Mouse (Mus musculus) embryonic facial prominence, embryonic 13.5 days (tissue): ENCODE data around the gene Nxnl1. TPM values are rescaled to one million over a fixed set of nuclear protein-coding genes. Genes with fewer than 3 reads are reported as not detected.

Source experiments
- ATAC-seq: fragments of 200-750 bp; cut with Nextera tagmentation; 2 replicates; pipeline ENCODE4 v1.8.0; 2017; ENCODE audit warnings: low read depth; ENCODE audit not compliant: insufficient number of reproducible peaks, insufficient read depth, low FRiP score, low TSS enrichment
- H3K27ac ChIP-seq: fragments of 300-500 bp; sonication (generic); 2 replicates; pipeline ENCODE4 v1.5.1; 2015; ENCODE audit warnings: moderate library complexity, mild to moderate bottlenecking, inconsistent platforms
- H3K27me3 ChIP-seq: fragments of 300-500 bp; sonication (generic); 2 replicates; pipeline ENCODE4 v1.6.1; 2015; ENCODE audit warnings: mild to moderate bottlenecking, inconsistent platforms
- H3K36me3 ChIP-seq: fragments of 300-500 bp; sonication (generic); 2 replicates; pipeline ENCODE4 v1.6.1; 2015; ENCODE audit warnings: mild to moderate bottlenecking, inconsistent platforms
- H3K4me1 ChIP-seq: fragments of 300-500 bp; sonication (generic); 2 replicates; pipeline ENCODE4 v1.6.1; 2015; ENCODE audit warnings: inconsistent platforms
- H3K4me2 ChIP-seq: fragments of 300-500 bp; sonication (generic); 2 replicates; pipeline ENCODE4 v1.6.1; 2015; ENCODE audit warnings: moderate library complexity, mild to moderate bottlenecking, inconsistent platforms
- H3K4me3 ChIP-seq: fragments of 300-500 bp; sonication (generic); 2 replicates; pipeline ENCODE4 v1.5.1; 2015; ENCODE audit warnings: mild to moderate bottlenecking, inconsistent platforms
- H3K9ac ChIP-seq: fragments of 300-500 bp; sonication (generic); 2 replicates; pipeline ENCODE4 v1.6.1; 2015; ENCODE audit warnings: mild to moderate bottlenecking, inconsistent platforms
- H3K9me3 ChIP-seq: fragments of 300-500 bp; sonication (generic); 2 replicates; pipeline ENCODE4 v1.6.1; 2016; ENCODE audit warnings: inconsistent platforms
- WGBS: fragments of 180-500 bp; shearing (Covaris S2); methylation state at CpG from one replicate; pipeline ENCODE4 v1.1.7; 2015; ENCODE audit warnings: mixed read lengths; 5-methylcytosine and 5-hydroxymethylcytosine counted together
- polyA plus RNA-seq: library from polyadenylated mRNA; unstranded; fragments of >200 nt; fragmentation: Nextera tagmentation; extraction: Ambion mirVana; gene quantifications from 2 replicates; pipeline ENCODE4 v1.2.1, GENCODE M21; 2015

Nxnl1 gene
- not detected in 2 replicates for polyA plus RNA-seq

DNA sequence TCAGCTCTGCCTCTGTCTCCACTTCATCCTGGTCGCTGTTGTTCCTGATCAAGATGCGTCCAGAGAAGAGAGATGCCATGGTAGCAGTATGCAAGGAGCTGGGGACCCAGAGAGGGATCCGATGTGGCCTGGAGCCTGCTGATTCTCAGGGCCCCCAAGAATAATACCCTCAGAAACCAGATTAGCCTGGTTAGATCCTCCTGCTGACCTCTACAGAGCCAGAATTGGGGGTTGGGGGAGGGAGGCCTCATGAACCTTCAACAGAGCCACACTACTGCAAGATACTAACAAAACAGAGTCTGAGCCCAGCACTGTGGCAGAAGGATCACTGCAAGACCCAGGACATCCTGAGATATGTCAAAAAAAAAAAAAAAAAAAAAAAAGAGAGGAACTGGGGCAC is at the start of gene Nxnl1:
TSS of gene Nxnl1 (minus strand) at position 101 of the 400 bp plus-strand sequence.
- Histone ChIP-seq H3K4me2 (no peak within 1 kb of the TSS), H3K9ac (0 out of 2 replicates have a peak within 1 kb of the TSS, but pooled peaks have one; percentile 21), H3K27ac (no peak within 1 kb of the TSS), H3K27me3 (peaks cover 63% of the 10 kb centered on the region), H3K9me3 (peaks cover 6% of the 10 kb centered on the region), H3K4me3 (no peak within 1 kb of the TSS), H3K36me3 (no peaks in the 10 kb centered on the region), H3K4me1 (peaks cover 28% of the 10 kb centered on the region)
- WGBS, result 42% methylated on average over 3 of the region's 3 CpGs
- ATAC-seq, result no peak

DNA sequence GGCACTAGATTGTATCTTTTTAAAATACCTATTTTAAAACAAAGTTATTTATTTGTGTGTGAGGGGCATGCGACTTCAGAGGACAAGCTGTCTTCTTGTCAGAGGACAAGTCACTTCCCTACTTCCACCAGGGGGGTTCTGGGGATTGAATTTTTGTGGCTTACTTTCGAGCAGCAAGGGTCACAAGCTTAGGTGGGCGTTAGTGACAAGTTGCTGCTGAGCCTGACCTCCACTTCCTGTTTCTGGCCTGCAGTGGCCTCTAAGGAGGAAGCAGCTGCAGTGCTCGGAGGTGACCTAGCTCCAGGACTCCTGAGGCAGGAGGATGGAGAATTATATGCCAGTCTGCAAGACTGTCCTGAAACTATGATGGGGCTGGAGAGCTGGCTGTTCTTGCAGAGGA is 47.0 kb upstream of the Nxnl1 start:
- no peaks in the 10 kb centered on the region for H3K9me3 ChIP-seq
- no peak overlapping the region for H3K27ac ChIP-seq
- no peak for ATAC-seq
- no peak overlapping the region for H3K4me3 ChIP-seq
- H3K27me3 ChIP-seq, result no peaks in the 10 kb centered on the region
- 44% methylated on average over 4 of the region's 4 CpGs for WGBS
- H3K4me1 ChIP-seq, result peaks cover 19% of the 10 kb centered on the region
- H3K4me2 ChIP-seq, result no peak overlapping the region
- peaks cover 57% of the 10 kb centered on the region for H3K36me3 ChIP-seq
- no peak overlapping the region for H3K9ac ChIP-seq

DNA sequence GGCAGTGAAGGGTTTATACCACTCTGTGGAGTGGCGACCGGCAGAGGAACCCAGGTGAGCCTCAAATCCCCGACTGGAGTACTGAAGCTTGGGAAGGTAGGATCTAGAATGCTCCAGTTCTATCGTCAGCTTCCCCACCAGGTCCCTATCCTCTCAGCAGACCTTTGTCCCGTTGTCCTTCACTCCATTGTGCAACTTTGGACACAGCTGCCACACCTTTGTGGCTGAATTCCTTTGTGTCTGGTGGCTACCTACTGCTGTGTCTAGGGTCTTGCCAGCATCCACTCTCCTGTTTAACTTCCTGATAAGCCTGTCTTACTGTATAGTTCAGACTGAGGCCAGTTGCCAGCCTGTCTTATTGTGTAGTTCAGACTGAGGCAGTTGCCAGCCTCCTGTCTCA is 45.7 kb upstream of the Nxnl1 start:
- H3K4me2 ChIP-seq, result peak overlapping the region; percentile 66
- H3K9me3 ChIP-seq, result no peaks in the 10 kb centered on the region
- peak overlapping the region; percentile 94 for H3K4me3 ChIP-seq
- peaks cover 44% of the 10 kb centered on the region for H3K36me3 ChIP-seq
- H3K4me1 ChIP-seq, result peaks cover 19% of the 10 kb centered on the region
- 47% methylated on average over 5 of the region's 5 CpGs for WGBS
- H3K27me3 ChIP-seq, result no peaks in the 10 kb centered on the region
- no peak for ATAC-seq
- H3K27ac ChIP-seq, result no peak overlapping the region
- H3K9ac ChIP-seq, result peak overlapping the region; percentile 90

DNA sequence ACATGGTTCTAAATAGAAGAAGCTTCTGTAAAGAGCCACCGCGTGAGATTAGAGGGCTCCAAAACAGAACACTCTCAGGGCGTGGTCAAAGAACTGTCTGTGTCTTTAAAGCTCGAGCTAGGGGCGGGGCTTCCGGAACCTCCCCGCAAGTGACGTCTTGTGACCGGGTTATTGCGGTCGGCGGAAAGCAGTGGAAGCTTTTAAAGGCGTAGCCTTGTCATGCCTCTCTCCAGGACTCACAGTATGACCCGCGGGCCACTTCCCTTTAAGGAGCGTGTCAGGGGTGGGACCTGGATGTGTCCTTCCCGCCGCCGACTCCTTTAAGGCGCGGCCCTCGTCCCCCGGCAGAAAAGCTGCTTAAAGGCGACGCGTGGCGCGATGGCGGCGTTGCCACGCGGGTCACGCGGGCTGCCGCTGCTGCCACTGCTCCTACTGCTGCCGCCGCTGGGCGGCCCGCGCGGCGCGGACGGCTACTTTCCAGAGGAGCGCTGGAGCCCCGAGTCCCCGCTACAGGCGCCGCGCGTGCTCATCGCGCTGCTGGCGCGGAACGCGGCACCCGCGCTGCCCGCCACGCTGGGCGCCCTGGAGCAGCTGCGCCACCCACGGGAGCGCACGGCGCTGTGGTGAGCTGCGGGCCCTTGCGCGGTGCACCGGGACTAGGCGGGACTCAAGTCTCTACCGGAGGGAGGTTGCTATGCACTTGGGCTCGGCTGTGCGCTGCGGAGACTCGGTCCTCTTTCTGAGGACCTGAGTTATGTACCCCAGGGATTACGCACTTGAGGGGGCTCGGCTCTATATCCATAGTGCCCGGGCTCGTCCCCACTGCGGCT is 44.6 kb upstream of the Nxnl1 start, which contains the start of gene Colgalt1:
TSS of gene Colgalt1 (plus strand) at position 177 of the 830 bp plus-strand sequence.
- Histone ChIP-seq H3K9ac (peak within 1 kb of the TSS; percentile 90), H3K4me2 (peak within 1 kb of the TSS; percentile 66), H3K27me3 (no peaks in the 10 kb centered on the region), H3K36me3 (peaks cover 33% of the 10 kb centered on the region), H3K27ac (peak within 1 kb of the TSS; percentile 91), H3K4me1 (peaks cover 19% of the 10 kb centered on the region), H3K4me3 (peak within 1 kb of the TSS; percentile 94), H3K9me3 (no peaks in the 10 kb centered on the region)
- peak; percentile 98 for ATAC-seq
- under 1% methylated on average over 82 of the region's 82 CpGs for WGBS

DNA sequence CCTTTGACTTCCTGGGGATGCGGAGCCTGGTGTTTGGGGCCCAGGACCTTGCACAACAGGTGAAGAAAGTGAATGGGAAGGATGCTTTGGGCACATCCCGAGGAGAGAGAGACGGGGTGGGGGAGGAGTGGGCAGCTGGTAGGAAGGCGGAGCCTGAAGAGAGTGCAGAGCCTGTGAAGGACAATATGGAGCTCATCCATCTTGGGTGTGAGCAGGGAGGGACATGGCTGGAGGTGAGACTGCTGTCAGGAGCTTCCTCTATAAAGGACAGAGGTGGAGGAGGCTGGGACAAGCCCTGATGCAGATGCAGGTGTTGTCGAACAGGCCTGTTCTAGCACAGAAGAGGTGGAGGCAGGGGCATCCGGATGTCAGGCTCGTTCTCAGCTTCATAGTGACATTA is 37.6 kb upstream of the Nxnl1 start:
- 62% methylated on average over 7 of the region's 7 CpGs for WGBS
- ATAC-seq, result no peak
- 0 out of 2 replicates have a peak overlapping the region, but pooled peaks have one; percentile 3 for H3K9ac ChIP-seq
- peaks cover 21% of the 10 kb centered on the region for H3K4me1 ChIP-seq
- H3K36me3 ChIP-seq, result peaks cover 9% of the 10 kb centered on the region; the same call in 1 of the 2 replicates
- H3K9me3 ChIP-seq, result no peaks in the 10 kb centered on the region
- no peak overlapping the region for H3K4me3 ChIP-seq
- H3K27me3 ChIP-seq, result peaks cover 44% of the 10 kb centered on the region
- no peak overlapping the region for H3K27ac ChIP-seq
- no peak overlapping the region for H3K4me2 ChIP-seq

DNA sequence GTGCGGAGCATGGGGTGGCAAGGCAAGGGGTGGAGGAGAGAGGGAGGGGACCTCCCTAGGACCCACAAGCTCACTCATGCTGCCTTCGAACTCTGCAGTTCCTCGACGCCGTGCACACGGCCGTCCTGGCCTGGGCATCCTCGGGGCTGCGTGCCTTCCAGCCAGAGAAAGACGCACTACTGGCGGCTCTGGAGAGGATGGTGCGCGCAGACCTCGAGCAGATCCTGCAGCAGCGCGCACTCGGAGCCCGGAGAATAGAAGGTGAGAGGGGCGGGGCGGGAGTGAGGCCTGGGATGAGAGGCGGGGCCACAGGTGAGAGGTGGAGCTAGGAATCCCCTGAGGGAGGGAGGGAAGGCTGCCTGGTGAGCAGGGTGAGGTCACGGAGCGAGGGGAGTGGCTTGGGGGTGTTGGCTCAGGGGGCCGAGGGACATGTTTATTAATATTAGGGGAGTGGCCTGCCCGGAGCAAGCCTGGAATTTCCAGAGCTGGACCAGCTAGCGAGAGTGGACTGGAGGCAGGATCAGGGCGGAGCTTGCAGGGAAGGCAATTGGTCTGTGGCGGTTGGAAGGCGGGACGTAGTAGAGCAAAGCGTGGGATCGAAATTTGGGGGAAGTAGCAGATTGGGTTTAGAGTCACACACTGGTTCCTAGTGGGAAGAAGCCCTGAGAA is 36.4 kb upstream of the Nxnl1 start:
- Histone ChIP-seq H3K27ac (no peak overlapping the region), H3K36me3 (peaks cover 9% of the 10 kb centered on the region; the same call in 1 of the 2 replicates), H3K4me2 (peak overlapping the region; percentile 83), H3K9ac (peak overlapping the region; percentile 66), H3K27me3 (peaks cover 44% of the 10 kb centered on the region), H3K4me1 (peaks cover 21% of the 10 kb centered on the region), H3K4me3 (peak overlapping the region; percentile 46), H3K9me3 (no peaks in the 10 kb centered on the region)
- peak; percentile 72 for ATAC-seq
- WGBS, result 2% methylated on average over 32 of the region's 32 CpGs

DNA sequence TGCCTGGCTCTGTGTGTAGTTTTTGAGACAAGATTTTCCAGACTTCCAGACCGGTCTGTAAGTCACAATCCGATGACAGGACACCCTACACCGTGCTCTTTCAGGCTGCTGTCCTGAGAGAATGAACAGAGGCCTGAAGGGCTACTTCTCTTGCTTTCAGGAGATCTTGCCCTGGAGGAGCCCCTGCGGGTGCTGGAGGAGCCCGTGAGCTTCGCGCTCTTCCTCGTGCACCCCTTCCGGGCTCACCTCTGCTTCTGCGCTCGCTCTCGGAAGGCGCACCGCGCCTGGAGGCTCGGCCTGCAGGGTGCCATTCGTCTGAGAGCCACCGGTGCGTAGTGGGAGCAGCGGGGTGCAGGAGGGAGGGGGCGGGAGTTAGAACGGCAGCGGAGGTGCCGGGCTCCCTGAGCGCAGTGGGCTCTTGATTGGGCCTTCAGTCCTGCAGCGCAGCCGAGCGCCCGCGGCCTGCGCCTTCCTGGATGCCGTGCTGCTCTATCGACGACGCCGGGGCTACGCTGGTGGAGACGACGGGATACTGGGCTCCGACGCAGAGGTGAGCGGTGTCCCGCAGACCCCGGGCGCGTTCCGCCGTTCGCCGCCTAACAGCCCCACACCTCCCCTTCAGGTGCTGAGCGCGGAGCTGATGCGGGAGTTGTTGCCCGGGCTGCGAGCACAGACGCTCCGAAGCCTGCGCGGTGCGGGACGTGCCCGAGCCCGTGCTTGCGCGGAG is 35.7 kb upstream of the Nxnl1 start:
- H3K27me3 ChIP-seq, result peaks cover 44% of the 10 kb centered on the region
- H3K4me3 ChIP-seq, result peak overlapping the region; percentile 46
- no peak overlapping the region for H3K27ac ChIP-seq
- H3K9ac ChIP-seq, result peak overlapping the region; percentile 66
- H3K9me3 ChIP-seq, result no peaks in the 10 kb centered on the region
- H3K36me3 ChIP-seq, result peaks cover 9% of the 10 kb centered on the region; the same call in 1 of the 2 replicates
- 2% methylated on average over 65 of the region's 65 CpGs for WGBS
- peaks cover 21% of the 10 kb centered on the region for H3K4me1 ChIP-seq
- peak overlapping the region; percentile 83 for H3K4me2 ChIP-seq
- ATAC-seq, result peak; percentile 27

DNA sequence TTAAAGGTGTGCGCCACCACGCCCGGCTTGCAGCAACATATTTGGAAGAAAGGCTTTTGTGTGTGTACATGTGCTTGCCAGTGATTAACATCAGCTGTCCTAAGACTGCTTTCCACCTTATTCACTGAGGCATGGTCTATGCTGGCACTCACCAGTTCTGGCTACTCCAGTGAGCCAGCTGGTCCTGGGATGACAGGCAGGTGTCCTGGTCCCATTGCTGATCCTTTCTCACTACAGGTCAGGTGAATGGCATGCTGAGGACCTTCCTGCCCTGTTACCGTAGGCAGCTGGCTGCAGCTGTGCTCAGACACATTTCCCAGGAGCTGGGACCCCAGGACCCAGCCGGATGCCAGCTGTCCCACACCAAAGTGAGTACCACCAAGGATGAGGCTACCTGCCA is 32.4 kb upstream of the Nxnl1 start:
- ATAC-seq, result no peak
- Histone ChIP-seq H3K27me3 (peaks cover 39% of the 10 kb centered on the region), H3K4me3 (no peak overlapping the region), H3K27ac (no peak overlapping the region), H3K9ac (no peak overlapping the region), H3K4me2 (no peak overlapping the region), H3K36me3 (peaks cover 16% of the 10 kb centered on the region), H3K9me3 (no peaks in the 10 kb centered on the region), H3K4me1 (peaks cover 33% of the 10 kb centered on the region)
- WGBS, result 93% methylated on average over 5 of the region's 5 CpGs

DNA sequence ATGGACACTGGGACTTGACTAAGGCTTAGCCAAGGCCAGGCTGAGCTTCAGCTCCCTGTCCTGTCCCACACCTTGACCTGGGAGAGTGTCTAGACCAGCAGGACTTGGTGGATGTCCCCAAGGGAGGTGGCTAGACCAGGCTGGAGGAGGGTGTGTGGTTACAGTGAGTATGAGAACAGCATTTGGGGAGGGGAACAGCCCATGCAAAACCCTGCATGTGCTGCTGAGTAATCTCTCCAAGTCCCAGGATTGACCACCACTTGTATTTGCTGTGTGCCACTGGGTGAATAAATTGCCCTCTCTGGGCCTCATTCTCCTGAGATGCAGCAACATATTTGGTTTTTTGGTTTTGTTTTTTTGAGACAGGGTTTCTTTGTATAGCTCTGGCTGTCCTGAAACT is 32.0 kb upstream of the Nxnl1 start:
- Histone ChIP-seq H3K4me2 (no peak overlapping the region), H3K9ac (no peak overlapping the region), H3K4me3 (no peak overlapping the region), H3K4me1 (peaks cover 32% of the 10 kb centered on the region), H3K27ac (no peak overlapping the region), H3K9me3 (no peaks in the 10 kb centered on the region), H3K36me3 (peaks cover 16% of the 10 kb centered on the region), H3K27me3 (peaks cover 34% of the 10 kb centered on the region)
- no peak for ATAC-seq

DNA sequence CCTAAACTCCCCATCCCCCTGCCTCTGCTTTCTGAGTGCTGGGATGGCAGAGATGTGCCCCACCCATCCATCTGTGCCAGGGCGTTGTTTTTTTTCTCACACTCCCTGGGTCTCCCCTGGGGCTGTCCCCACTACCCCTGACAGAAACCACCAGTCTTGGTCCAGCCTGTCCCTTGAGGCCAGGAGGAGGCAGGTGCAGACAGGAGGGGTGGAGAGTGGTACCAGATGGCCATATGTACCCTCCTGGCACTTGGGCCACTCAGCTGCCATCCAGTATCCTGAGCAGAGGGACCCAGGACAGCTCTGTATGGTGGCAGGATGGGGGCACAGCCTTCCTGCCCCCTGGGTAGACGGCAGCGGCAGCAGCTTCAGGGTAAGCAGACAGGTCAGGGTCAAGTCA is 31.1 kb upstream of the Nxnl1 start, which contains the start of gene Fam129c:
TSS of gene Fam129c (plus strand) at position 198 of the 400 bp plus-strand sequence.
- WGBS, result 86% methylated on average over 3 of the region's 3 CpGs
- peaks cover 16% of the 10 kb centered on the region for H3K36me3 ChIP-seq
- H3K4me1 ChIP-seq, result peaks cover 32% of the 10 kb centered on the region
- H3K9me3 ChIP-seq, result no peaks in the 10 kb centered on the region
- H3K27me3 ChIP-seq, result peaks cover 25% of the 10 kb centered on the region
- no peak for ATAC-seq
- no peak within 1 kb of the TSS for H3K9ac ChIP-seq
- H3K4me3 ChIP-seq, result no peak within 1 kb of the TSS
- H3K27ac ChIP-seq, result no peak within 1 kb of the TSS
- H3K4me2 ChIP-seq, result no peak within 1 kb of the TSS

DNA sequence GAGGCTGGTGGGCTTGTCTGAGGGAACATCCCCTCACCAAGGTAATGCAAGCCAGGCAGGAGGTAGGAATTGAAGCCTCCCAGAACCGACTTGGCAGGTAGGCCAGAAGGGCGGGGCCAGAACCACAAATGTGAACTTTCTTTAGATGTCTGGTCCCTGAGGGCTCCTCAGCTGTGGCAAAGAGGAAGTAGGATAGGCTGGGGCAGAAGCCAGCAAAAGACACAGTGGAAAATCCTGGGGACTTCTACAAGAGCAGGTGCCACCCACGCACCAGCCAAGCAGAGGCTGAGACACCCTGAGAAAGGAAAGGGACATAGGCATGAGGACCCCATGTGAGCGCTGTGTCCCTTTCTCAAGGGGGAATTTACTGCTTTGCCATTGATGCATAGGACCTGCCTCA is 30.4 kb upstream of the Nxnl1 start:
- no peak for ATAC-seq
- Histone ChIP-seq H3K27me3 (peaks cover 18% of the 10 kb centered on the region), H3K4me1 (peaks cover 25% of the 10 kb centered on the region), H3K9me3 (no peaks in the 10 kb centered on the region), H3K9ac (no peak overlapping the region), H3K4me3 (no peak overlapping the region), H3K27ac (no peak overlapping the region), H3K36me3 (peaks cover 16% of the 10 kb centered on the region), H3K4me2 (no peak overlapping the region)
- 75% methylated on average over 4 of the region's 4 CpGs for WGBS
